Mouse (Mus musculus) lung, embryonic 16.5 days (tissue): Measurements from ENCODE around the gene Lrrc59. TPM values are rescaled to one million over a fixed set of nuclear protein-coding genes. Genes with fewer than 3 reads are reported as not detected.

Experiments used
- ATAC-seq: fragments of 200-750 bp; cut with Nextera tagmentation; 2 replicates; pipeline ENCODE4 v1.8.0; 2017; ENCODE audit warnings: low read depth, mild to moderate bottlenecking, moderate library complexity
- H3K27ac ChIP-seq: fragments of 300-500 bp; sonication (generic); 2 replicates; pipeline ENCODE4 v1.5.1; 2014; ENCODE audit warnings: mild to moderate bottlenecking, control low read depth, low read length
- H3K27me3 ChIP-seq: fragments of 300-500 bp; sonication (generic); 2 replicates; pipeline ENCODE4 v1.6.1; 2014; ENCODE audit warnings: low read depth, low read length, mixed read lengths; ENCODE audit not compliant: control insufficient read depth, insufficient read depth
- H3K36me3 ChIP-seq: fragments of 300-500 bp; sonication (generic); 2 replicates; pipeline ENCODE4 v1.6.1; 2014; ENCODE audit warnings: low read length; ENCODE audit not compliant: control insufficient read depth, insufficient read depth
- H3K4me1 ChIP-seq: fragments of 300-500 bp; sonication (generic); replicated peaks from 2 replicates; pipeline ENCODE4 v1.6.1; 2014; ENCODE audit warnings: low read length, mixed read lengths; ENCODE audit not compliant: control insufficient read depth, insufficient read depth
- H3K4me2 ChIP-seq: fragments of 300-500 bp; sonication (generic); 2 replicates; pipeline ENCODE4 v1.6.1; 2014; ENCODE audit warnings: low read depth, low read length, control low read depth
- H3K4me3 ChIP-seq: fragments of 300-500 bp; sonication (generic); 2 replicates; pipeline ENCODE4 v1.5.1; 2014; ENCODE audit warnings: mild to moderate bottlenecking, low read length, control low read depth
- H3K9ac ChIP-seq: fragments of 300-500 bp; sonication (generic); 2 replicates; pipeline ENCODE4 v1.6.1; 2014; ENCODE audit warnings: low read length, control low read depth
- H3K9me3 ChIP-seq: fragments of 300-500 bp; sonication (generic); 2 replicates; pipeline ENCODE4 v1.6.1; 2016; ENCODE audit warnings: low read length; ENCODE audit not compliant: control insufficient read depth
- WGBS: fragments of 180-500 bp; shearing (Covaris S2); extraction: QIAGEN DNeasy Blood & Tissue Kit; methylation state at CpG from one replicate; pipeline ENCODE4 v1.1.7; 2014; 5-methylcytosine and 5-hydroxymethylcytosine counted together
- polyA plus RNA-seq: library from polyadenylated mRNA; unstranded; fragments of >200 nt; fragmentation: Nextera tagmentation; extraction: Ambion mirVana; gene quantifications from 2 replicates; pipeline ENCODE4 v1.2.1, GENCODE M21; 2015

Lrrc59 gene
- polyA plus RNA-seq, 1 experiment from 2014 or later: 167 TPM

- H3K9me3 ChIP-seq: no peaks in the 10 kb centered on the region
- peak; percentile 96 for ATAC-seq
- no peaks in the 10 kb centered on the region for H3K27me3 ChIP-seq
- peaks cover 7% of the 10 kb centered on the region for H3K4me1 ChIP-seq
- H3K27ac ChIP-seq: peak within 1 kb of the TSS; percentile 53
- H3K4me2 ChIP-seq: peak within 1 kb of the TSS; percentile 72
- 1% methylated on average over 51 of the region's 52 CpGs for WGBS
- H3K4me3 ChIP-seq: peak within 1 kb of the TSS; percentile 63
- no peaks in the 10 kb centered on the region for H3K36me3 ChIP-seq
- peak within 1 kb of the TSS; percentile 72 for H3K9ac ChIP-seq
These were observed 28.0 kb upstream of the Lrrc59 start, which contains the start of gene Acsf2 for GRCm38 (mm10) chr11:94601321-94602281. Gene Acsf2 (minus strand): TSS chr11:94601871.

DNA sequence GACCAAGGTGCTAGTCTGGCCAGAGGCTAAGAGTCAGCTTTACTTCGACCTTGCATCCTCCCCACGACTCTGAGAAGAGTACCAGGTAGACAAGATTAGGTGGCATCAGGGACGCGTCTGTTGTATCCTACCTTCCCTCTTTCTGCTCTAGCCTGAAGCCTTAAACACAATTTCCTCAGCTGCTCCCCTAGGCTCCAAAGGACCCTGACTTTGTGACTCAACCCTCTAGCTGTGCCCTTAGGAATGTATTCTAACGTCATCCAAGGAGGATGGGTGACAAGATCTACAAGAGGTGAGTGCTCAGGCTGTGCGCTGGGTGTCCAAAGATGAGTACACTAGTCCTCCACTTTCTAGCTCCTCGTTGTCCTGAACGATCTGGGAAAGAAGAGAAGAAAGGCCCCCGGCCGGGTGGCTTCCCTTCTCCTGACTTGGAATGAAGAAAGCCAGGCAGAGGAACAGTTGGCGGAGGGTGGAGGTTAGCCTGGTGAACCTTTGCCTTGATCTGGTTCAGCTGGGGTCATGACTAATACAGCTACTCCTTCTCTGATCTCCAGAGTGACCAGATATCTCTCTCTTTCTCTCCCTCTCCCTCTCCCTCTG lies 27.1 kb upstream of the Lrrc59 start:
- ATAC-seq: peak; percentile 6
- Histone ChIP-seq H3K36me3 (no peaks in the 10 kb centered on the region), H3K4me1 (peaks cover 7% of the 10 kb centered on the region), H3K27me3 (no peaks in the 10 kb centered on the region), H3K27ac (peak overlapping the region; percentile 53), H3K9ac (peak overlapping the region; percentile 72), H3K4me3 (peak overlapping the region; percentile 63), H3K4me2 (peak overlapping the region; percentile 72), H3K9me3 (no peaks in the 10 kb centered on the region)
- WGBS: 60% methylated on average over 11 of the region's 11 CpGs

DNA sequence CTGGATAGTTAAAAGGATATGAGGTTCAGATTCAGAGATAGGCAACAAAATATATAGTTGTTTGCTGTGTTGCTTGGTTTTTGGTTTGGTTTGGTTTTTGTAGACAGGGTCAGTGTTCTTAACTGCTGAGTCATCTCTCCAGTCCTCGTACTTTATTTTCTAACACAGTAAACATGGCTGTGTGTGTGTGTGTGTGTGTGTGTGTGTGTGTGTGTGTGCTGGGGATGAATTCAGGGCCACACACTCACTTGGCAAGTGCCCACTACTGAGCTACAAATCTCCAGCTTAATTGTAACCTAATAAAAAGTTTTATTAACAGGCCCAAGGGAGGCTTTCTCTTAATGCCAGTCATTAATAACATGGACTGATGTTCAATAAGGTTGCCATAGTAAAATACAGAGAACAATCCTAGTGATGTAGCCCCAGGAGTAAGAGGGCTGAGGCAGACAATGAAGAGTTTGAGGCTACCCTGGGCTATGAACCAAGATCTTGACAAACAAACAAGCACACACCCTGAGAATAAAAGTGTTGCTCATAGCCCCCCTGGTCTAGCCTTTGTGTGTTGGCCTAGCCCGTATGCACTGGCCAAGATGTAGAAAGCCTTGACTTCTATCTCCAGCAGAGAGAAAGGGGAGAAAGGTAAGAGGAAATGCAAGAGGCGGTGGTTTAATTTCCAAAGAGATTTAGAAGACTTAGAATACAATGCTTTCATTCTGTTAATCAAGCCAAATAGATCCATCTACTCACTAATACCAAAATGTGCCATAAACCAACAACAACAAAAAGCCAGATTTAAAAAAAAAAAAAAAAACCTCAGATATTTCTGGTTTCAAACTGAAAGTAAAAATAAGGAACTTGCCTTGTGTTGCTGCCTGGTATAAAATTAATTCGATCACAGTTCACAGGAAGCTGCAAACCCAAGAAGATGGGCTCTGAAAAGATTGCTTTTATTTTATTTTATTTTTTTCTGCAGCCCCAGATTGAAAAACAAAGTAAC lies 18.5 kb upstream of the Lrrc59 start:
- H3K27ac ChIP-seq: no peak overlapping the region

DNA sequence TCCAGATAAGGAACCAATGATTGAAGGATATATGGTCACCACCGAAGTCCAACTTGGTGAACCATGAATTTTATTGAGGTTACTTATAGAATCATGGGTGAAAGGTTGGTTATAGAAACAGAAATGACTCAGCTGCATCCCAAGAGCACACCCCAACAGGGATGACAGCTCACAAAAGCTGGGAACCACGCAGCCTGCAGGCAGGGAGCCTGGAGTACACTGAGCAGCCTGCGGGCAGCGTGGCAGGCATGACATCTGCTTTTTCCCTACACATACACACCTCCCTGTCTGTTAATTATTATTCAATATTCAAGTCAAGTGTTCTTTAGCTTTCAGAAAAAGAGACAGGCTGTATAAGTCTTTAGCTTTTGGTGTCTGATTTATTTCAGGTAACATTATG lies 15.0 kb upstream of the Lrrc59 start:
- no peaks in the 10 kb centered on the region for H3K4me1 ChIP-seq
- no peak overlapping the region for H3K4me2 ChIP-seq
- H3K36me3 ChIP-seq: no peaks in the 10 kb centered on the region
- H3K27me3 ChIP-seq: 0 out of 2 replicates have a peak, but pooled peaks cover 3% of the 10 kb centered on the region
- no peak for ATAC-seq
- 66% methylated on average over 4 of the region's 4 CpGs for WGBS
- H3K9me3 ChIP-seq: no peaks in the 10 kb centered on the region
- no peak overlapping the region for H3K9ac ChIP-seq
- no peak overlapping the region for H3K4me3 ChIP-seq
- H3K27ac ChIP-seq: no peak overlapping the region

More for the DNA sequence above, 18.5 kb upstream of the Lrrc59 start:
- no peaks in the 10 kb centered on the region for H3K36me3 ChIP-seq
- ATAC-seq: no peak
- no peak overlapping the region for H3K4me3 ChIP-seq
- 67% methylated on average over 4 of the region's 4 CpGs for WGBS
- H3K9ac ChIP-seq: no peak overlapping the region
- 0 out of 2 replicates have a peak, but pooled peaks cover 3% of the 10 kb centered on the region for H3K27me3 ChIP-seq
- no peaks in the 10 kb centered on the region for H3K4me1 ChIP-seq
- no peak overlapping the region for H3K4me2 ChIP-seq
- H3K9me3 ChIP-seq: no peaks in the 10 kb centered on the region

- no peaks in the 10 kb centered on the region for H3K9me3 ChIP-seq
- no peaks in the 10 kb centered on the region for H3K36me3 ChIP-seq
- H3K4me3 ChIP-seq: no peak overlapping the region
- H3K9ac ChIP-seq: no peak overlapping the region
- H3K4me2 ChIP-seq: no peak overlapping the region
- 0 out of 2 replicates have a peak, but pooled peaks cover 3% of the 10 kb centered on the region for H3K27me3 ChIP-seq
- no peak overlapping the region for H3K27ac ChIP-seq
- 31% methylated on average over 4 of the region's 4 CpGs for WGBS
- ATAC-seq: no peak
- H3K4me1 ChIP-seq: no peaks in the 10 kb centered on the region
These were observed 14.1 kb upstream of the Lrrc59 start for GRCm38 (mm10) chr11:94615494-94615893.

DNA sequence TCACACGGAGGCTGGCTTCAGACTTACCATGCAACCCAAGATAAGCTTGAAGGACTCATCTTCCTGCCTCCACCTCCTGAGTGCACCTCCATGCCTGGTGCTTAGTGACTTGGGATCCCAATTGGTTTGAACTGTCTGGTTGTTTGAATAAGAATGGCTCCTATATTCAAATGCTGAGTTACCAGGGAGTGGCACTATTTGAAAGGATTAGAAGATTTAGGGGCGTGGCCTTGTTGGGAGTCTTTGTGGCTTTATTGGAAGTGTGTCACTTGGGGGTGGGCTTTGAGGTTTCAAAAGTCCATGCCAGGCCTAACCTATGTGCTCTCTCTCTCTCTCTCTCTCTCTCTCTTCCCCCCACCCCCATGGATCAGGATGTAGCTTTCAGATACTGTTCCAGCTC lies 11.9 kb upstream of the Lrrc59 start:
- WGBS: 88% methylated on average over 2 of the region's 2 CpGs
- Histone ChIP-seq H3K36me3 (no peaks in the 10 kb centered on the region), H3K27ac (no peak overlapping the region), H3K4me2 (no peak overlapping the region), H3K27me3 (0 out of 2 replicates have a peak, but pooled peaks cover 3% of the 10 kb centered on the region), H3K9ac (no peak overlapping the region), H3K4me1 (no peaks in the 10 kb centered on the region), H3K4me3 (no peak overlapping the region), H3K9me3 (no peaks in the 10 kb centered on the region)
- no peak for ATAC-seq

- H3K27me3 ChIP-seq: no peaks in the 10 kb centered on the region
- no peak for ATAC-seq
- H3K9me3 ChIP-seq: no peaks in the 10 kb centered on the region
- no peaks in the 10 kb centered on the region for H3K36me3 ChIP-seq
- H3K4me2 ChIP-seq: no peak overlapping the region
- H3K4me1 ChIP-seq: no peaks in the 10 kb centered on the region
- no peak overlapping the region for H3K4me3 ChIP-seq
- H3K9ac ChIP-seq: no peak overlapping the region
- H3K27ac ChIP-seq: no peak overlapping the region
- WGBS: 55% methylated on average over 6 of the region's 6 CpGs
These were observed 8.7 kb upstream of the Lrrc59 start for GRCm38 (mm10) chr11:94620766-94621457.

DNA sequence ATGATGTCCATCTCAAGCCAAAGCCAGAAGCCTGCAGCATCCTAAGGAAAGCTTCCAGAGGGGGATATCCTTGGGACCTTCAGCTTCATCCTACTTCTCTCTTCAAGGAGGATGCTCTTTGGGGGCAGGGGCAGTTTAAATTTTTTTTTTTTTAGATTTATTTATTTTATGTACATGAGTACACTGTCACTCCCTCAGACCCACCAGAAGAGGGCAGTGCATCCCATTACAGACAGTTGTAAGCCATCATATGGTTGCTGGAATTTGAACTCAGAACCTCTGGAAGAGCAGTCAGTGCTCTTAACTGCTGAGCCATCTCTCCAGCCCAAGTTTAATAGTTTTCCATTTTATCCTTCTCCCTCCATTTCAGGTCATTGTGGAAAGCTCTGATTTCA lies 8.1 kb upstream of the Lrrc59 start:
- no peaks in the 10 kb centered on the region for H3K27me3 ChIP-seq
- no peaks in the 10 kb centered on the region for H3K36me3 ChIP-seq
- no peak for ATAC-seq
- H3K4me2 ChIP-seq: no peak overlapping the region
- H3K9ac ChIP-seq: no peak overlapping the region
- no peaks in the 10 kb centered on the region for H3K4me1 ChIP-seq
- no peak overlapping the region for H3K4me3 ChIP-seq
- H3K9me3 ChIP-seq: no peaks in the 10 kb centered on the region
- H3K27ac ChIP-seq: no peak overlapping the region
